Mouse (Mus musculus) intestine, embryonic 14.5 days (tissue): ENCODE results near the gene Spdef. TPM values are rescaled to one million over a fixed set of nuclear protein-coding genes. Genes with fewer than 3 reads are reported as not detected.

Experiments used
- ATAC-seq: fragments of 200-750 bp; cut with Nextera tagmentation; replicated peaks from 2 replicates; pipeline ENCODE4 v1.8.0; 2017; ENCODE audit warnings: low read depth, moderate number of reproducible peaks, moderate TSS enrichment, moderate library complexity; ENCODE audit not compliant: low FRiP score, low TSS enrichment
- DNase-seq: peaks from one replicate; pipeline ENCODE4 v3.0.0-alpha.2; 2018; ENCODE audit warnings: low spot score
- H3K27ac ChIP-seq: fragments of 300-500 bp; sonication (generic); 2 replicates; pipeline ENCODE4 v1.5.1; 2014; ENCODE audit warnings: low read depth, mild to moderate bottlenecking, control low read depth
- H3K27me3 ChIP-seq: fragments of 300-500 bp; sonication (generic); replicated peaks from 2 replicates; pipeline ENCODE4 v1.6.1; 2014; ENCODE audit warnings: low read length, control low read depth; ENCODE audit not compliant: control insufficient read depth, insufficient read depth
- H3K36me3 ChIP-seq: fragments of 300-500 bp; sonication (generic); 2 replicates; pipeline ENCODE4 v1.6.1; 2014; ENCODE audit warnings: low read length, control low read depth; ENCODE audit not compliant: control insufficient read depth, insufficient read depth
- H3K4me1 ChIP-seq: fragments of 300-500 bp; sonication (generic); replicated peaks from 2 replicates; pipeline ENCODE4 v1.6.1; 2014; ENCODE audit warnings: low read length, control low read depth, mixed read lengths; ENCODE audit not compliant: control insufficient read depth, insufficient read depth
- H3K4me2 ChIP-seq: fragments of 300-500 bp; sonication (generic); 2 replicates; pipeline ENCODE4 v1.6.1; 2014; ENCODE audit warnings: low read length
- H3K4me3 ChIP-seq: fragments of 300-500 bp; sonication (generic); 2 replicates; pipeline ENCODE4 v1.5.1; 2014; ENCODE audit warnings: low read depth, low read length, control low read depth, mixed read lengths
- H3K9ac ChIP-seq: fragments of 300-500 bp; sonication (generic); 2 replicates; pipeline ENCODE4 v1.6.1; 2014; ENCODE audit warnings: mild to moderate bottlenecking, low read length
- H3K9me3 ChIP-seq: fragments of 300-500 bp; sonication (generic); 2 replicates; pipeline ENCODE4 v1.6.1; 2016; ENCODE audit warnings: low read length, control low read depth; ENCODE audit not compliant: control insufficient read depth
- WGBS: fragments of 180-500 bp; shearing (Covaris S2); extraction: QIAGEN DNeasy Blood & Tissue Kit; methylation state at CpG from one replicate; pipeline ENCODE4 v1.1.7; 2014; 5-methylcytosine and 5-hydroxymethylcytosine counted together
- polyA plus RNA-seq: library from polyadenylated mRNA; unstranded; fragments of >200 nt; fragmentation: Nextera tagmentation; extraction: Ambion mirVana; gene quantifications from 2 replicates; pipeline ENCODE4 v1.2.1, GENCODE M21; 2014

Spdef gene
- polyA plus RNA-seq, 1 experiment from 2014 or later: 12.0 TPM

DNA sequence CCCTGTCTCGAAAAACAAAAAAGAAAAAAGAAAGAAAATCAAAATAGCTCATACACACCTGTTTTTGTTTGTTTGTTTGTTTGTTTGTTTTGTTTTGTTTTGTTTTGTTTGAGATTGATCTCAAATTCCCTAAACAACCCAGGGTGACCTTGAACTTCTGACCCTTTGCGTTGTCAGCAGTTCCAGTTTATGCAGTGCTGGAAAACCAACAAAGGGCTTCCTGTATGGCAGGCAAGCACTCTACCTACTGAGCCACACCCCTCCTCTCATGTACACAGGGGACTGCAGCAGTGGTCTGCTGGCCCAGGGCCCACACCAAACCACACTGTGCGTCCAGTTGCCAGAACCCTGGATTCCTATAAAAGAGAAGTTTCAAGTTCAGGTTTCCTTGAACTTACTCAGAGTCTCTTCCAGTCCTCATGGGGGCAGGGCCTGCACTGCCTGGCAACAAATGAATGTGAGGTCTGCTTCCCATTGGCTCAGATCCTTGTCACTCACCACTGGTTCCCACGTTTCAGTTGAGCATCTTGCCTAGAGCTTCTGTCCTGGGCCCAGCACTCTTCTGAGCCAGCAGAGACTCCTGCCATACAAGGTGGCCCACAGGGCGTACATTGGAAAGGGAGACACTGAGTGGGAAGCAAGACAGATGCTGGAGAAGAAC is 24.7 kb downstream of the Spdef start:
- 69% methylated on average over 5 of the region's 5 CpGs for WGBS
- Histone ChIP-seq H3K36me3 (no peaks in the 10 kb centered on the region), H3K4me1 (peaks cover 10% of the 10 kb centered on the region), H3K4me2 (no peak overlapping the region), H3K9ac (no peak overlapping the region), H3K27ac (no peak overlapping the region), H3K9me3 (no peaks in the 10 kb centered on the region), H3K27me3 (no peaks in the 10 kb centered on the region), H3K4me3 (no peak overlapping the region)
- DNase-seq (peak; percentile 70), ATAC-seq (no peak)

DNA sequence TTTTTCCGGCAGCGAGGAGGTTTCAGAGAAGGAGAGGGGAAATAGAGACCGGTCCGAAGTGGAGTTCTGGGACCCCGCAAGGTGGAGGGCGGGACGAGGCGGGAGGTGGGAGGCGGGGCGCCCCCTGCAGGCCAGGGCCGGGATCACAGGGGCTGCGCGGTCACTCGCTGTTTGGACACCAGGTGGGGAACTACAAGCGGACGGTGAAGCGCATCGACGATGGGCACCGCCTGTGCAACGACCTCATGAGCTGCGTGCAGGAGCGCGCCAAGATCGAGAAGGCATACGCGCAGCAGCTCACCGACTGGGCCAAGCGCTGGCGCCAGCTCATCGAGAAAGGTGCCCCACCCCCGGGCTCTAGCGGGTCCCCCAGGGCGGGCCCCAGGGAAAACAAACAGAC is 26.2 kb downstream of the Spdef start:
- DNase-seq (peak; percentile 85), ATAC-seq (peak; percentile 47; the same call in 1 of the 2 replicates)
- H3K36me3 ChIP-seq: no peaks in the 10 kb centered on the region
- no peak overlapping the region for H3K27ac ChIP-seq
- no peaks in the 10 kb centered on the region for H3K9me3 ChIP-seq
- under 1% methylated on average over 33 of the region's 34 CpGs for WGBS
- H3K9ac ChIP-seq: no peak overlapping the region
- H3K4me1 ChIP-seq: peaks cover 3% of the 10 kb centered on the region; the same call in 1 of the 2 replicates
- peak overlapping the region; percentile 17 for H3K4me3 ChIP-seq
- H3K27me3 ChIP-seq: no peaks in the 10 kb centered on the region
- peak overlapping the region; percentile 59 for H3K4me2 ChIP-seq

DNA sequence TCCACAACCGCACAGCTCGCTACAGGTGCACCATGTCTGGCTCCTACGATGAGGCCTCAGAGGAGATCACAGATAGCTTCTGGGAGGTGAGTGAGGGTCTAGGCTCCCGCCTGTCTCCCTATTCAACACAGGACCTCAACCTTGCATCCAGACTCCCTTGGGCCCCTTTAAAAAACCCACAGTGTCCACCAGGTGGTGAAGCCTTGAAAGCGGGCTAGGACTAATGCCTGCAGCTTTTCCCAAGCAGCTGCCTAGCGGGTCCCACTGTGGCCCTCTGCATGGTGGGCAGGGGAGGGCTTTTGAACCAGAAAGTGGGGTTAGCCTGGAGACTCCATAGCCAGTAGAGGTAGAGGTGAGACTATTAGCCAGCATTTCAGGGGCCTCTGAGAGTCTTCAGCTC is 26.9 kb downstream of the Spdef start:
- Histone ChIP-seq H3K27ac (no peak overlapping the region), H3K9me3 (no peaks in the 10 kb centered on the region), H3K4me2 (no peak overlapping the region), H3K27me3 (no peaks in the 10 kb centered on the region), H3K36me3 (no peaks in the 10 kb centered on the region), H3K4me3 (no peak overlapping the region), H3K9ac (no peak overlapping the region), H3K4me1 (peaks cover 3% of the 10 kb centered on the region; the same call in 1 of the 2 replicates)
- DNase-seq: no peak
- WGBS: 73% methylated on average over 6 of the region's 6 CpGs
- ATAC-seq: no peak

GRCm38 (mm10) chr17:27700812-27701211 is 27.9 kb downstream of the Spdef start:
- peaks cover 3% of the 10 kb centered on the region; the same call in 1 of the 2 replicates for H3K4me1 ChIP-seq
- H3K4me3 ChIP-seq: no peak overlapping the region
- H3K9ac ChIP-seq: no peak overlapping the region
- H3K36me3 ChIP-seq: no peaks in the 10 kb centered on the region
- H3K4me2 ChIP-seq: no peak overlapping the region
- ATAC-seq (no peak), DNase-seq (no peak)
- no peaks in the 10 kb centered on the region for H3K9me3 ChIP-seq
- no peaks in the 10 kb centered on the region for H3K27me3 ChIP-seq
- H3K27ac ChIP-seq: no peak overlapping the region
- WGBS: 75% methylated on average over 2 of the region's 2 CpGs

DNA sequence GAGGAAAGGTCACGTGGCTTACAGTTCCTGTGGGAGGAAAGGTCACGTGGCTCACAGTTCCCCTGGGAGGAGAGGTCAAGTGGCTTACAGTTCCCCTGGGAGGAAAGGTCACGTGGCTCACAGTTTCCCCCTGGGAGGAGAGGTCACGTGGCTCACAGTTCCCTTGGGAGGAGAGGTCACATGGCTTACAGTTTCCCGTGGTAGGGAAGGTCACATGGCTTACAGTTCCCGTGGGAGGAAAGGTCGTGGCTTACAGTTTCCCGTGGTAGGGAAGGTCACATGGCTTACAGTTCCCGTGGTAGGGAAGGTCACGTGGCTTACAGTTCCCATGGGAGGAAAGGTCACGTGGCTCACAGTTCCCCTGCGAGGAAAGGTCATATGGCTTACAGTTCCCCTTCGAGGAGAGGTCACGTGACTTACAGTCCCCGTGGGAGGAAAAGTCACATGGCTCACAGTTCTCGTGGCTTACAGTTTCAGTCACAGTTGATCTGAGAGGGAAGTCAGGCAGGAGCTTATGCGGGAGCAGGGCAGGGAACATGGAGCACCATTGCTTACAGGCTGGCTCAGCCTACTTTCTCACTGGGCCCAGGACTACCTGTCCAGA is 29.0 kb downstream of the Spdef start:
- Histone ChIP-seq H3K36me3 (no peaks in the 10 kb centered on the region), H3K4me1 (peaks cover 3% of the 10 kb centered on the region; the same call in 1 of the 2 replicates), H3K4me3 (no peak overlapping the region), H3K9ac (no peak overlapping the region), H3K27me3 (no peaks in the 10 kb centered on the region), H3K4me2 (no peak overlapping the region), H3K27ac (no peak overlapping the region), H3K9me3 (no peaks in the 10 kb centered on the region)
- 91% methylated on average over 17 of the region's 17 CpGs for WGBS
- ATAC-seq (no peak), DNase-seq (no peak)

- Histone ChIP-seq H3K9ac (no peak overlapping the region), H3K27ac (no peak overlapping the region), H3K4me3 (no peak overlapping the region), H3K9me3 (no peaks in the 10 kb centered on the region), H3K4me2 (no peak overlapping the region), H3K36me3 (no peaks in the 10 kb centered on the region), H3K27me3 (0 out of 2 replicates have a peak, but pooled peaks cover 4% of the 10 kb centered on the region), H3K4me1 (no peaks in the 10 kb centered on the region)
- DNase-seq (no peak), ATAC-seq (no peak)
- WGBS: 70% methylated on average over 14 of the region's 14 CpGs
Observed at GRCm38 (mm10) chr17:27690993-27691693, 37.6 kb downstream of the Spdef start.

GRCm38 (mm10) chr17:27686395-27686794 is 42.4 kb downstream of the Spdef start:
- H3K27ac ChIP-seq: no peak overlapping the region
- WGBS: 46% methylated on average over 5 of the region's 5 CpGs
- DNase-seq (no peak), ATAC-seq (no peak)
- peaks cover 6% of the 10 kb centered on the region; the same call in 1 of the 2 replicates for H3K4me1 ChIP-seq
- H3K4me3 ChIP-seq: no peak overlapping the region
- H3K9ac ChIP-seq: no peak overlapping the region
- H3K4me2 ChIP-seq: no peak overlapping the region
- peaks cover 27% of the 10 kb centered on the region for H3K27me3 ChIP-seq
- no peaks in the 10 kb centered on the region for H3K9me3 ChIP-seq
- no peaks in the 10 kb centered on the region for H3K36me3 ChIP-seq

GRCm38 (mm10) chr17:27685550-27685913 is 43.2 kb downstream of the Spdef start:
- Histone ChIP-seq H3K9ac (no peak overlapping the region), H3K27ac (no peak overlapping the region), H3K9me3 (no peaks in the 10 kb centered on the region)

More at GRCm38 (mm10) chr17:27685550-27685913, 43.2 kb downstream of the Spdef start:
- Histone ChIP-seq H3K36me3 (no peaks in the 10 kb centered on the region), H3K4me2 (peak overlapping the region; percentile 88), H3K4me3 (peak overlapping the region; percentile 36), H3K4me1 (peaks cover 6% of the 10 kb centered on the region; the same call in 1 of the 2 replicates), H3K27me3 (peaks cover 27% of the 10 kb centered on the region)
- 3% methylated on average over 11 of the region's 11 CpGs for WGBS
- ATAC-seq (no peak), DNase-seq (no peak)
